11 mouse cellular contexts compared by ENCODE assay signal in the genomic region with DNA sequence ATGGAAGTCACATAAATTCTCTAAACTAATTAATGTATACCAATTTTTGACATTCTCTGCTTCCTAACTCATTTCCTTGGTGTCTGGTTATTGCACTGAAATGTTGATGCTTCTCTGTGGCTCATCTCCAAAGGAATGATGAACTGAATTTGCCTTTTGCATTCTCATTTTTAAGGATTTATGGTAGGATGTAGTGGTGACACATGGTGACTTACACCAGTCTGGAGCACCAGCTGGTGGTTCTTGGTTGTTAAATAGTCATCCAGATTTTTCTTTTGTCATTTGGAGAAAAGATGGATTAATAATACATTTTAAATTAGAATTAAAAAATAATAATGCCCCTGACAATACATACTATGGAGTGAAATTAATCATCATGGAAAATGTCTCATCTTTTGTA.
"Had no signal": no experiment of that assay in that cellular context is flagged by ENCODE, and none has a peak within 500 bp of the region (broad histone marks: within the 10 kb centered on the region; RNA-seq: fewer than 3 reads in every experiment).

No protein-coding gene starts in this region.

- DNase-seq: kidney, adult 11 months; kidney, adult 8-10 months; kidney, postnatal 10 days; kidney, postnatal 4 days; left cerebral cortex, postnatal 4 days; liver, postnatal 0 days; lung, embryonic 14.5 days; right cerebral cortex, adult 18-20 months; right cerebral cortex, postnatal 25 days; spleen, adult 18-20 months; thymus, postnatal 25 days had no signal
